Mouse (Mus musculus): ENCODE data around the gene Tspan10.
"Not testable (repeated sequence)": the region's sequence is repeated elsewhere in the genome, so short reads cannot be mapped to it uniquely, and the experiment has no call there.

Gene Tspan10

GRCm38 (mm10) chr11:120442344-120442743, at the start of gene Tspan10:
TSS of gene Tspan10 (plus strand) at chr11:120442644.
- no peak for DNase-seq (ENCODE audit: low read depth)

- DNase-seq (ENCODE audit: low read depth) = no peak
These were observed 46.8 kb upstream of the Tspan10 start for GRCm38 (mm10) chr11:120395661-120396060.

GRCm38 (mm10) chr11:120397602-120398001, 44.8 kb upstream of the Tspan10 start:
- DNase-seq (ENCODE audit: low read depth) = no peak

GRCm38 (mm10) chr11:120399319-120399718, 43.1 kb upstream of the Tspan10 start:
- no peak for DNase-seq (ENCODE audit: low read depth)

- DNase-seq (ENCODE audit: low read depth) = no peak
These were observed 37.6 kb upstream of the Tspan10 start for GRCm38 (mm10) chr11:120404814-120405213.

GRCm38 (mm10) chr11:120405867-120406266, 36.6 kb upstream of the Tspan10 start:
- peak; percentile 37 for DNase-seq (ENCODE audit: low read depth)

- DNase-seq (ENCODE audit: low read depth) = no peak
These were observed 36.0 kb upstream of the Tspan10 start for GRCm38 (mm10) chr11:120406445-120406844.

GRCm38 (mm10) chr11:120413621-120414020, 28.8 kb upstream of the Tspan10 start:
- not testable (repeated sequence) for DNase-seq (ENCODE audit: low read depth)

- DNase-seq (ENCODE audit: low read depth) = no peak
These were observed 24.6 kb upstream of the Tspan10 start for GRCm38 (mm10) chr11:120417852-120418251.

GRCm38 (mm10) chr11:120418592-120418991, 23.9 kb upstream of the Tspan10 start:
- DNase-seq (ENCODE audit: low read depth) = no peak

- no peak for DNase-seq (ENCODE audit: low read depth)
These were observed 19.5 kb upstream of the Tspan10 start for GRCm38 (mm10) chr11:120422651-120423568.

GRCm38 (mm10) chr11:120423569-120424295, 18.7 kb upstream of the Tspan10 start:
- DNase-seq (ENCODE audit: low read depth) = no peak

- DNase-seq (ENCODE audit: low read depth) = no peak
These were observed 15.7 kb upstream of the Tspan10 start for GRCm38 (mm10) chr11:120426727-120427126.

- DNase-seq (ENCODE audit: low read depth) = peak; percentile 73
These were observed 5.1 kb upstream of the Tspan10 start, which contains the start of gene Nploc4 for GRCm38 (mm10) chr11:120437152-120437856. TSS of gene Nploc4 (minus strand) at chr11:120437708.

GRCm38 (mm10) chr11:120437857-120438385, 4.5 kb upstream of the Tspan10 start:
- DNase-seq (ENCODE audit: low read depth) = no peak

- DNase-seq (ENCODE audit: low read depth) = no peak
These were observed 379 bp downstream of the Tspan10 start for GRCm38 (mm10) chr11:120442765-120443280.

- DNase-seq (ENCODE audit: low read depth) = no peak
These were observed 1.7 kb downstream of the Tspan10 start for GRCm38 (mm10) chr11:120444106-120444505.

GRCm38 (mm10) chr11:120445475-120445874, 3.0 kb downstream of the Tspan10 start:
- no peak for DNase-seq (ENCODE audit: low read depth)

- no peak for DNase-seq (ENCODE audit: low read depth)
These were observed 4.7 kb downstream of the Tspan10 start for GRCm38 (mm10) chr11:120447179-120447578.

- no peak for DNase-seq (ENCODE audit: low read depth)
These were observed 9.8 kb downstream of the Tspan10 start for GRCm38 (mm10) chr11:120452246-120452645.

GRCm38 (mm10) chr11:120453306-120453705, 10.9 kb downstream of the Tspan10 start, which contains the start of gene Pde6g:
TSS of gene Pde6g (minus strand) at chr11:120453500.
- no peak for DNase-seq (ENCODE audit: low read depth)

- no peak for DNase-seq (ENCODE audit: low read depth)
These were observed 12.5 kb downstream of the Tspan10 start for GRCm38 (mm10) chr11:120454965-120455364.
